Mouse (Mus musculus) heart, adult 8-10 months (tissue): ENCODE measurements around the gene Dnlz. TPM values are rescaled to one million over a fixed set of nuclear protein-coding genes. Genes with fewer than 3 reads are reported as not detected.

Experiments
- DNase-seq: peaks from one replicate; pipeline ENCODE4 v3.0.0; 2022; ENCODE audit warnings: low spot score
- total RNA-seq, 4 experiments: library from RNA; stranded (reverse); gene quantifications; 2 replicates each; pipeline ENCODE4 v1.2.4; 2022

Gene Dnlz
- total RNA-seq, 4 experiments from 2014 or later = 22.4 to 26.2 (median 25.4) TPM

DNA sequence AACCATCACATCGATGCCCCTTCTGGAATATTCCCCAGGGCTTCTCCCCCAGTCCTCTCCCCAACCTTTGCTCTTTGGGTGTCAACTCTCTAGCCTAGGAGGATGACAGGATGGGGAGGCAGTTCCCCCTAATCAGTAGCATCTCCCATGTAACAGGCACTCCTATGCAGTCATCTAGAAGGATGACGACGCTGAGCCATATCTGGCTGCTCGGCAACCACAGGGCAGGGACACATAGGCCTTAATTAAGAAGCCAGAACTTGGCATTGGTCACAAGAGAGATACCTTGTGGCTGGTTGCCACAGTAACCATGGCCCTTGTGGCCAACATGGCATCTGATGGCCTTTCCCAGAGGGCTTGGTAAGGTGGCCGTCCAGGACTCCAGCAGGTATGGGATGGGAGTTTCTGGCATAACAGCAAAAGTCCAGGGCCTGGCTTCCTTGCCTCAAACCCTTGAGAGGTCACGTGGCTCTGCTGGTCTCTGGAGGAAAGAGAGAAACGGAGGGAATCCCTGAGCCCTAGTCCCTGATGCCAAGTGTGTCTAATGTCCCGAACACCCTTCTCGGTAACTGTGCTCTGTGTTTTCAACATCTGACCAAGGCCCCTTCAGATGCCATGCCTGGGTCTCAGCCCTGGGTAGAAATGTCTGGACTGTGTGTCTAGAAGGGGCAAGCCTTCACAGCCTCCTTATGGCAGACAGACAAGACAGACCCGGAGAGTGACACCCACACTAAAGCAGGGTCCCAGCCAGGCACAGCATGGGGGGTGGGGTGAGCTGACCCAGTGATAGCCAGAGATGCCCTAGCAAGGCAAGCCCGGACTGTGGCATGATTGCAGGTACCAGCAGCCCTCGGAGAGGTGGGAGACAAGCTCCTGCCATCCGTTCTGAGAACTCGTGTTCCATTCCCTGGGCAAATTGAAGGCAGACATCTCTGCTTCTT is 31.4 kb downstream of the Dnlz start:
- DNase-seq = no peak

DNA sequence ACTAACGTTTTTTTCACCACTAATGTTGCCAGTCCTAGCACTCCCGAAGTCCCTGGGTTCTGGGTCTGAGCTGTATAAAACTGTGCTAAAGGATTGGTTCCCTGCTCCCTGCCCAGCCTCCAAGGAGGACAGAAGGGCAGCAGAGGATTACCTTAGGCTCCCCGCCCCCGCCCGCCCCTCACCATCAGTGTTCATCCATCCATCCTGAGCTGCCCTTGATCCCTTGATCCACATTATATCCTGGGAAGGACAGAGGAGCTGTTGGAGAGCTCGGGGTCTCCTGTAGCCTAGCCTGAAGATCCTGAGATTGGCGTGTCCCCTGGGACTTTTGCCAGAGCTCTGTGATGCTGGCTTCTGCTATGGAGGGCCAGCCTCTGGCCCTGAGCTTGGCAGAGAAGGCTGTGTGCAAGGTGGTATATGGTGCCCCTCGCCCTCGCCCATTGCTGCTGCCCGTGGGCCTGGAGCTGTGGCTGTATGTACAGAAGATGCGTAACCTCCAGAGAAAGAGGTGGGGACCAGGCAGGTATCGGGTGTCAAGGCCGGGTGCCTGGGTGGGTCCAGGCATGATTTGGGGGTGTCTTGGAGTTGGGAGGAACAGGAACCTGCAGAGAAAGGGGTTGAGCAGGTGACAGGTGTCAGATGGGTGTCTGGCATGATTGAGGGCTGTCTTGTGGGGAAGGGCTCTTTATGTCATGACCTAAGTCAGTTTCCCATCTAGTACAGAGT is 32.2 kb downstream of the Dnlz start:
- no peak for DNase-seq

DNA sequence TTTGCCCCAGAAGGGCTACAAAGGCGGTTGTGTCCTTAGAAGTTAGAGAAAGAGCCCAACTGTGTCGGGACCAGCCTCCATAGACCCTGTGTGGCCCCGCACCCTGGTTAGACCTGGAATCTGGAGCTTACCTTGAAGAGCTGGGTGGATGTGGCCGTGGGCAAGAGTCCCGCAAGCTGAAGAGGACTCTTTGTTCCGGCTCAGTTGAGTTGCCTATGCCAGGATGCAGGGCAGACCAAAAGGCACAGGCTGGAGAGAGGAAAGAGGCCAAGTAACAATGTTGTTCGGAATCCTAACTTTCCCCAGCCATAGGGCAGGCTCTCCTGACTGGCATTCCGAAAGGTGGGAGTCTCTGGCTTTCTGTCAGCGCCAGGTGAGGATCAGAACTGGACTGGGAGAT is 32.8 kb downstream of the Dnlz start:
- DNase-seq = no peak

DNA sequence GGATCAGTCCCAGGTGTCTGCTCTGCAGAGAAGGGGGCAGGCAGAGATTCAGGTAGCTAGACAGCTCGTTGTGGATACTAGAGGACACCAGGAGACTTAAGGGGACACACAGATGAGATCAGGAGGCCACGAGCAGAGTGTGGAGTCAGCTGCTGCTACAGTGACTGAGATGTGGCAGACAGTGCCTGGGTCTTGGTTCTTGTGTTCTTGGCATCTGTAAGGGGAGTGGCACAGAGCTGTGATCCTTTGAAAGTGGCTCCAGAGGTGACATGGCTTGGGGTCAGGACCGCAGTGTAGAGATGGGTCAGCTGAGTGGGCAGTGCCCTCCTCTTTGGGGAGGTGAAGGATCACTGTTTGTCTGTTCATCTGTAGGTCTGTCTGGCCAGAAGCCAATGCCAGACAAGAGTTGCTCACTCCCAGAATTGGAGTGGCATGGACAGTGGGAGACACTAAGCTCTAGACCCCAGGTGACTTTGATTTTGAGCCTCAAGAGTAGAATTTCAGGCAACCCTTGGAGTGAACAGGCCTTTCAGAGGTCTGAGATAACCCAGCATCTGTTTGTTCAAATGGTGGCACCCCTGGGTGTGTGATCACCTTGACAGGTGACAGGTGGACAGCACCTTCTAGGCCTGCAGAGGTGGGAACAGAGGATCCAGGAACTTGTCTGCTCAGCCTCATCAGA is 33.8 kb downstream of the Dnlz start:
- no peak for DNase-seq

DNA sequence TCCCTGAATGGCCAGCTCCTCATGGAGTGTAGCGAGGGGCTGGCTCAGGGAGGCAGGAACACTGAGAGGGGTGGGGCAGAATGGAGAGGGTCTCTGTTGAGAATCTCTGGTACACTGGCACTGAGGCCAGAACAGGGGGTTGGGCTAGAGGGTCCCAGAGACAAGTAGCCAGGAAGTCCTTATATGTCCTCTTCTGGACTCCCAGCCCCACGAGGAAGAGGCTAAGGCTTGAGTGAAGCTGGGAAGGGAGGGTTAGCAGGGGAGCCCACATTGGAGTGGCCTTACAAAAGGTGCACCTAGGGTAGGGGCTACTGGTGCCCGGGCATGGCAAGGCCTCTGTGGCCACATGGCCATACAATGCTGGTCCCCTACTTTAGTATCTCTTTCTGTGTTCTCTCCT is 34.5 kb downstream of the Dnlz start:
- no peak for DNase-seq

DNA sequence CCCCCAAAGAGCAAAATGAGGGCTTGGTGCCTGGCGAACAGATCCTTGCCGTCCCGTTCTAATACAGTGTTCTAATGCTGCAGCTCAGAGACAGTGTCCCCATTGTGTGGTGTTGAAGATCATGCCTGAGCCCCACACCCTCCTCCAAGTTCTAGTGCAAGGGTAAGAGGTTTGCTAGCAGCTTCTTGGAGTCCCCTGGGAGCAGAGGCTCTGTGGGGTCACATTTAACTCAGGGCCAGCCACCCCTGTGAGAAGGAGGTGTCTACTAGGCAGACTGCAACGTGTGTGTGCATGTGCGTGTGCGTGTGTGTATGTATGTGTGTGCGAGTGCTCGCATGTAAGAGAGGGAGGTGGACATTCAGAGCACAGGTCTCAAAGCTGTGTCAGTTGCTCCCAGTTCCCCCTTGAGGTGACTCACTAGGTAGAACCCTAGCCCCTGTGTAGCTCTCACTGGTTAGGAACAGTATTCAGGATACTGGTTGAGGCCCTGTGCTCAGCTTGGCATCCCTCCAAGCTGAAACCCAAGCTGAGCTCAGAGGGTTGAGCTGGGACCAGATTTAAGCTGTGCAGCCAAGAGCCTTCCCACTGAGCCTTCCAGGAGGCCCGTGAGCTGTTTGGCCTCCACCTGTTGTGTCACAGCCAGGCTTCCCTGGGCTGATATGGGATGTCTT is 35.2 kb downstream of the Dnlz start:
- no peak for DNase-seq

DNA sequence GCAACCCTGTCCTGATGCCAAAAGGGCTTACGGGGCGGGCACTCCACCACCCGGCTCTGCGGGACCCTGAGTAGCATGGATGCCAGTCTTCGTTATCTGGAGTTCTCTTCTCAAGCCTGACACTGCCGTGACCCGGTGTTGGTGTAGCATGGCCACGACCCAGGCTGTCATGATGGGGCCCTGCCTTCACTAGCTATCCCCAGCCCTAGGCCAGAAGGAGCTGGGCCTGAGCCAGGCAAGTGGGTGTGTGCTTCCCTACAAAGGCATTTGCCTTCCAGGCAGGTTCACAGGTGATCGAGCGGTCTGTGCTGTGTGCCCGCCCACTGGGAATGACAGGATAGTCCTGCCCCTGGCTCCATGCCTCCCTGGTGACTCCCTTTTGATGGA is 36.0 kb downstream of the Dnlz start:
- DNase-seq = peak; percentile 45

DNA sequence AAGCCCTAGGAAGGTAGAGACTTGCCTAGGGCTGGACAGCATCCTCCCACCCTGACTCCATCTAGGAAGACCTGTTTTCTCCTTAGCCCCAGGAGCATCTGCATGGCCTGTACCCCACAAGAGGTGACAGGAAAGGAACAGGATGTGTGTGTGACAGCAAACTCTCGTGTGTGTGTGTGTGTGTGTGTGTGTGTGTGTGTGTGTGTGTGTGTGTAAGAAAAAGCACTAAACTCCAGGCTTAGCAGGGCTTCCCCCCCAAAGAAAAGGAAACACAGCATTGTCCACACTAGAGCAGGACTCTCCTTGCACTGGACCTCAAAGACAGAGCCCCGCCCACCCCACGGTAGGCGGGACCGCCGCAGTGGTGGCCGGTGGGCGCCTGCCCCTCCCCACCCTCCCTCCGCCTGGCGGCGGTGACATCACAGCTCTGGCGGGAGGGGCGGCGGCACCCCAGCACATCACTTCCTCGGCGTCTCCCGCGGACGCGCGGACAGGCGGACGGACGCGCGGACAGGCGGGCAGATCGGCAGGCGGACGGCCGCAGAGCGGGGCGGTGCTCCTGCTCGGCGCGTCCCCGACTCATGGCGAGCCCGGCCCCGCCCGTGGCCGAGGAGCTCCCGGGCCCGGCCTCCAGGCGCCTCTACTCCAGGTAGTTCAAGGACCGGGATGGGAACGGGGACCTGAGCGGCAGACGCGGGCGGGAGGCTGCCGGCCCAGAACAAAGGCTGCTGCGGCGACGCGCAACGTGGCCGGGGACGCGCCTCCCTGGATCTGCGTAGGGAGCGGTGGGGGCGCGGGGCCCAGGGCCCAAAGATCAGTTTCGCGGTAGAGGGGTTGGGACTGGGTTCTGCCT is 36.6 kb downstream of the Dnlz start, which contains the start of gene Gpsm1:
Gpsm1 (plus strand) TSS at position 444 of the 853 bp plus-strand sequence.
- peak; percentile 72 for DNase-seq

DNA sequence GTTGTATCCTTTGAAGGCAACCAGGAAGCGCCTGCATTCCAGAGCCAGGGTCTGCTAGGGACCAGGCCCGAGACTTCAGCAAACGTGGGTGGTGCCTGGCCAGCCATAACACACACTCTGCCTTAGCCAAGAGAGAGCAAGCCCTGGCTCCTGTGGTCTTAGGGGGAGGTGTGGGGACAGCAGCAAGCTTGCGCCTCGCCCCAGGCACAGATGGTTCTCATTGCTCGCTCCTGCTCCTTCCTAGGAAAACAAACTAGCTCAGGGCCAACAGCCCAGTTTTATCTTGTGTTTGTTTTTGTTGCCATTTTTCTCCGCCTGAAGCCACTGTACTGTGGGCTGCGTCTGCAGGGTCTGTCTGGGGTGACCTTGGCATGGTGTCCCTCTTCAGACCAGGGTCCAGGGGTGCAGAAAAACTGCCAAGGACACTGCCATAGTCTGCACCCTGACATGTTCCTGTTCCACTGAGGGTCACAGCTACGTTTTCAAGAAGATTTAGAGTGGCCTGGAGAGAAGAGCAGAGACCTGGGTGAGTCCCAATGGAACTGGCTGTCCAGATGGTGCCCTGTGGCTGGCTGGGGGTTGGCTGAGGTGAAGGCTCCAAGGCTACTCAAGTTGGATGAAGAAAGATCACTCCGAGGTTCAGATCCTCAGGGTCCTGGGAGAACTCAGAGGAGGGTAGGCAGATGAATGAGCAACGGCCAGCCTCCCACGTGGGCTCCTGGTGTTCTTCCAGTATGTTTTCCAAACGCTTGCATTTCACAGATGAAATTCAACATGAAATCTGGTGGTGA is 37.4 kb downstream of the Dnlz start:
- peak; percentile 49 for DNase-seq

DNA sequence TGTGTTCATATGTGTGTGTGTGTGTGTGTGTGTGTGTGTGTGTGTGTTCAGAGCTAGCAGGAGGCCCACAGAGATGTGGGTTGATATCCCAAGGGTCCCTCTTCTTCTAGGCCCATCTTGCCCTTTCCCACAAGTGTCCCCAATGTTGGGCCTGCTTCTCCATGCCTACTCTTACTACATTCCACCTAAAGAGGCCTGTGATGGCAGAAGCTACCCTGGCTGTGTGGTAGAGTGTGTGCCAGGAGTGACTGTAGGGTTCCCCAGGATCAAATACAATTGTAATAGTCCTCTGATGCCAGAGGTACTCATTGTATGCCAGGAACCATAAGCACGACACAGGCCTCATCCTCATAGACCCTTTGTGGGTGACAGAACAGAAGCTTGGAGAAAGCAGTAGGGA is 38.5 kb downstream of the Dnlz start:
- no peak for DNase-seq

DNA sequence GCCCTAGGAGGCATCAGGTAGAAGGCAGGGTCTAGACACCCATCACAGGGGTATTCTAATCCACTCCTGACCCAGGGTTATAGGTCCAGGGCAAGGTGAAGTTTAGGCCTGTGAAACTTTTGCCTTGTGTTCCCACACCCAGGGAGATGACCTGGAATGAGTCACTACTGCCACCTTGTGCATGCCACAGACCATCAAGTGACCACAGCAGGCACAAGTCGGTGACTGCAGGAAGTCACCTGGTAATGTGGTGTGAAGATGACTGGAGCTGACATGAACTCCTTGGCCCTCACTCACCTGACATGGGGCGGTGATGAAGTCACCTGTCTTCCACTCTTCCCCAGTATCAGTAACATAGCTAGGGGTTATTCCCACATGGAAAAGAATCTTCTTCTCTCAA is 39.1 kb downstream of the Dnlz start:
- DNase-seq = no peak

DNA sequence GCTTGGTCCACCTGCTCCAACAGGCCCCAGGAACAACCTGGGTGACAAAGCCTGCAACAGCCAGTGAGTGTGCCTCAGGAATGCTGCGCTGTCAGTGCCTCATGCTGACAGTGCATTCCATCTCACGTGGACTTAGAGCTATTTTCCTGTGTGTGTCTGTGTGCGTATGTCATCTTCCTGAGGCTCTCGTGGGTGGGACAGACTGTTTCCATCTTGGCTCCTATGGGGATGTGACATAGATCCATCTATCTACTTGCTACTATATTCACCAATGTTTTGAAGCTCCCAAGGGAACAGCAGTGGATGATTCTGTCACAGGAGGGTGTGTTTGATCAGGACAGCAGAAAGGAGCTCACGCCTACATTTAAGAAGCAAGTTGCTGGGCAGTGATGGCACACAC is 40.0 kb downstream of the Dnlz start:
- DNase-seq = no peak

DNA sequence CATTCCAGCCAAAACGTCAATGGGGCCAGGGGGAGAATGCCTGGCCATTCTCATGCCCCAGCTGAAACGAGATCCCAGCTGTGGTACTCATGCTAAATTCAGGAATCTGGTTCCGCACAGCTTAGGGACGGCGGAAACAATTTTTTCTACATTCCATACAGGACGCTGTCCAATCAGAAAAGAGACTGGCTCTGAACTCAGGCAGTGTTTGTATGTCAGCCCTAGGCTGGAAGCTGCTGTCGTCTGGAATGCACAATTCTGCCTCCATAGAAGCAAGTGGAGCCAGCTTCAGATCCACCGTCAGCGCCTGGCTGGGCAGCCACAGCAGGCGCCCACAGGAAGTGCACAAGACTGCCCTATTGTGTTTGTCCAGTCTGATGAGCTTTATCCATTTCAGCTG is 42.2 kb downstream of the Dnlz start:
- DNase-seq = no peak

DNA sequence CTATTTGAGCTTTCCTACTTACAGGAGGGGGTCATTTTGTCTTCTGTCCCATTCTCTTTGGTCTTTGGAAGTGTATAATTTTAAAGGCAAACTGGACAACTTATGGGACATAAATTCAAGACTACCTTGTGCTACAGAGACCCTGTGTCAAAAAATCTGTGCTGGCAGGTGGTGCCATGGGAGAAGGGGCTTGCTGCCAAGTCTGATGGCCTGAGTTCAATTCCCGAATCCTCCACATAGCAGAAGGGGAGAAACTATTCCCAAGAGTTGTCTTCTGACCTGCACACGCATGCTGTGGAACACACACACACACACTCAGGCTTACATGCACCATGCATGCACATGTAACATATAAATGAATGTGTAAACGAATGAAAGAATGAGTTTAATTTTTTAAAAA is 45.2 kb downstream of the Dnlz start:
- DNase-seq = no peak

DNA sequence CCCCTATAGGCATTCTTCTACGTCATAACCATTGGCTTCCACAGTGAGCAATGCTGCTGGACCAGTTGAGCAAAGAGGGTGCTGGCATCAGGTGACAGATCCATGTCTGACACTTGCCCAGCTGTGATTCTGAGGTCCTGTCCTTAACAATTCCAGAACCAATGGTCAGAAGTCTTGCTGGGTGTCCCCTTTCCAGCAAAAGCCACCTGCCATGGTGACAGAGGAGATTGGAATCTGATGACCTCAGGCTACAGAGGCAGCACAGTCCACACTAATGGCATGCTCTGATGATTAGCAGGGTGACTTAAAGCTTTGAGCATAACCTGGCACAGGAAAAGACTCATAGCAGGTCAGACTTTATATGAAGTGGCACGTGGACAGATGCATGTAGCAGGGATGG is 46.4 kb downstream of the Dnlz start:
- DNase-seq = no peak

DNA sequence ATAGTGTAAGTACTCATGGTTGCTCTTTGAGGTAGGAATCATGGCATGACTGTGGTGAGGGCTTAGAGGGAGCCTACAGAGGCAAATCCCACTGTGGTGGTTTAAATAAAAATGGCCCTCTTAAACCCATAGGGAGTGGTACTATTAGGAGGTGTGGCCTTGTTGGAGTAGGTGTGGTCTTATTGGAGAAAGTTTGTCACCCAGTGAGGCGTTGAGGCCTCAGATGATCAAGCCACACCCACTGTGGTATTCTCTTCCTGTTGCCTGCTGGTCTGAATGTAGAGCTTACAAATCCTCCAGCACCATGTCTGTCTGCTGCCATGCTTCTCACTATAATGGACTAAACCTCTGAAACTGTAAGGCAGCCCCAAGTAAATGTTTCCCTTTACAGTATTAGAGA is 47.2 kb downstream of the Dnlz start:
- DNase-seq = no peak

DNA sequence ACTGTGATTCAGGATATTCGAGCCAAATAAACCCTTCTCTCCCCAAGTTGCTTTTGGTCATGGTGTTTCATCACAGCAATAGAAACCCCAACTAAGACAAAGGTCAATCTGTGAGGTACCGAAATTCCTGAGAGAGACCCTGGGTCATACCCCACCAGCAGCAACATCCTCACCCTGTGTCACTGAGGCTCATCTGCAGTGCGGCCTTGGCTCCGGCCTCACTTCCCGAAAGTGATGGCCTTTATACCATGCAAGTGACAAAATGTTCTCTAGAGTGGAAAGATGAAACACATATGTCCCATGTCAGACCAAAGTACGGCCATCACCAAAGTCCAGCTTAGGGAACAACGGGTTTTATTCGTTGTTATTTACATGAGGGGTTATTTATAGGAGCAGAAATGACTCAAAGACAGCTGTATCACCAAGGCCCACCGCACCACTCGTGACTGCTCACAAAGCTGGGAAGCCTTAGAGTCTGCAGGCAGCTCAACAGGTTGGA is 49.9 kb downstream of the Dnlz start:
- DNase-seq = no peak

DNA sequence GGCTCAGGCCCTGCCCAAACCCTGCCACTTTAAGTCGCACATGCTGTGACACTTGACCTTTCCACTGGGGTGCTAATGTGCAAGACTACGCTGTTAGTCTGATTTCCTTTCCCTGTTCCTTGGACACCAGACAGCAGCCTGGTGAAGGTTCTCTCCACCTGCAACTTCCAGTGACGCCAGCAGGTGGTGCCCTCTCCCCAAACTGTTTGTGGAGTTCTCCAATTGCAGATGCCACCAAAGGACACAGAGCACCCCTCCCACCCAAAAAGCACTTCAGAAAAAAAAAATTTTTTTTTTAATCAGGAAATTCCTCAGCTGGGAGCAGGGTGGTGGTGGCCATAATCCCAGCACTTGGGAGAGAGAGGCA is 51.1 kb downstream of the Dnlz start:
- DNase-seq = peak; percentile 88

DNA sequence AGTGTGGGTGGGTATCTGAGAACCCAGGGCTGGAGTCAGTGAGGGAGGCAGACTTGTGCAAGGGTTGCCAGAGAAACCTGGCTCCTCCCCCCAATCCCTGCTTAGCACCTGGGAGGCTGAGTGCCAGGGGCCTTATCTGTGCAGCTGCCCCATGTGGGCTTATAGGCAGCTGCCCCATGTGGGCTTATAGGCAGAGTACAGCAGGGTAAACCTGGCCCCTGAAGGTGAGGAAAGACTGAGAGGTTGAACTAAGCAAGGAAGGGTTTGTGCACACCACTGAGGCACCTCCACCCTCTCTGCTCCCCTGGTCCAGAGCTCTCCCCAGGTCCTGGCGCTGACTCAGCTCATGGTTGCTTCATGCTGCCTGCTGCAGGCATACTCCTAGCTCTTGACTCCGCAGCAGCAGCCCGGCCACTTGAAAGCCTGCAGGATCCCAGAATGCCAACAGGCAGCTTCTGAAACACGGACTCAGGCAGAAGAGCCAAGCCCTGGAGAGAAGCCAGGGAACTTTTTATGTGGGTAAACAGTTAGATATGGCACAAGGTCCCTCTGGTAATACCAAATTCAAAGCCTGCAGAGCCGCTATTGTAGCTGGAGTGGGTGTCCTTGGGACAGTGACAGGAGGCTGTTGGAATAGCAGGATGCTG is 51.6 kb downstream of the Dnlz start:
- no peak for DNase-seq
